Mouse (Mus musculus): ENCODE data around the gene Ttc23. TPM values are rescaled to one million over a fixed set of nuclear protein-coding genes. Genes with fewer than 3 reads are reported as not detected.

Gene Ttc23
- total and polyA plus RNA-seq, 3 experiments: 0.89 to 2.5 (median 0.93) TPM

GRCm38 (mm10) chr7:67775623-67776022 is 128.4 kb downstream of the Ttc23 start:
- no peak overlapping the region for H3K9ac ChIP-seq (ENCODE audit: insufficient read depth, low read depth)
- H3K27ac ChIP-seq (ENCODE audit: insufficient read depth, low read depth): no peak overlapping the region
- no peaks in the 10 kb centered on the region for H3K79me2 ChIP-seq (replicated peaks; ENCODE audit: control insufficient read depth, extremely low read depth, insufficient read depth, poor library complexity, severe bottlenecking)
- TF ChIP-seq PAX5 (IDR thresholded peaks at IDR 0.05; ENCODE audit: low read length): no peak
- no peak for TF ChIP-seq MXI1 (IDR thresholded peaks at IDR 0.05; ENCODE audit: low read depth, low read length)
- no peak for TF ChIP-seq IRF4 (IDR thresholded peaks at IDR 0.05; ENCODE audit: low read depth, low read length)
- no peak for TF ChIP-seq NRF1 (IDR thresholded peaks at IDR 0.05; ENCODE audit: low read depth, low read length)
- TF ChIP-seq USF2 (conservative IDR thresholded peaks at IDR 0.05; ENCODE audit: low read depth, low read length): no peak
- TF ChIP-seq JUN (IDR thresholded peaks at IDR 0.05; ENCODE audit: insufficient read depth, low read depth, low read length): no peak
- TF ChIP-seq E2F4 (IDR thresholded peaks at IDR 0.05; ENCODE audit: insufficient replicate concordance, low read depth, low read length): no peak
- TF ChIP-seq NELFE (IDR thresholded peaks at IDR 0.05; ENCODE audit: low read depth, low read length): no peak
- TF ChIP-seq EP300 (IDR thresholded peaks at IDR 0.05; ENCODE audit: low read length): no peak
- TF ChIP-seq CTCF (conservative IDR thresholded peaks at IDR 0.05 in 1 of 2, IDR thresholded peaks at IDR 0.05 in 1 of 2; ENCODE audit: low read depth in 2 of 2, low read length in 2 of 2): no peak
- no peak for TF ChIP-seq MYC (IDR thresholded peaks at IDR 0.05; ENCODE audit: low read depth, low read length)
- peaks cover 0 to 5% of the 10 kb centered on the region in 2 experiments; a peak in 2 of 4 replicates for H3K4me1 ChIP-seq (ENCODE audit: control insufficient read depth in 1 of 2, insufficient read depth in 2 of 2)
- H3K4me2 ChIP-seq (ENCODE audit: insufficient read depth, low read depth, poor library complexity, severe bottlenecking): no peak overlapping the region
- no peak for DNase-seq (ENCODE audit: extremely low read depth)
- dilution Hi-C loops (cut with MboI; ENCODE audit: extremely low pct_ligation_motif_present, extremely low pct_unique_long_range_greater_than_20kb, low sequenced_read_pairs): no loop called here
- in situ Hi-C loops (cut with MboI; ENCODE audit: low pct_ligation_motif_present, low pct_unique_long_range_greater_than_20kb, low sequenced_read_pairs): no loop called here
- no peak overlapping the region for H3K4me3 ChIP-seq (replicated peaks in 1 of 3; ENCODE audit: low read depth in 2 of 3, low read length in 2 of 3, poor library complexity in 1 of 3)
- no peaks in the 10 kb centered on the region for H3K36me3 ChIP-seq (replicated peaks in 1 of 2; ENCODE audit: control insufficient read depth in 1 of 2, insufficient read depth in 1 of 2, low read length in 1 of 2)
- no peaks in the 10 kb centered on the region for H3K9me3 ChIP-seq (replicated peaks; ENCODE audit: low read length)
- peaks cover 72% of the 10 kb centered on the region for H3K27me3 ChIP-seq (replicated peaks)

GRCm38 (mm10) chr7:67776636-67777305 is 129.6 kb downstream of the Ttc23 start:
- Histone ChIP-seq H3K4me2 (ENCODE audit: insufficient read depth, low read depth, poor library complexity, severe bottlenecking) (no peak overlapping the region), H3K27ac (ENCODE audit: insufficient read depth, low read depth) (no peak overlapping the region), H3K36me3 (replicated peaks in 1 of 2; ENCODE audit: control insufficient read depth in 1 of 2, insufficient read depth in 1 of 2, low read length in 1 of 2) (no peaks in the 10 kb centered on the region), H3K79me2 (replicated peaks; ENCODE audit: control insufficient read depth, extremely low read depth, insufficient read depth, poor library complexity, severe bottlenecking) (no peaks in the 10 kb centered on the region), H3K27me3 (replicated peaks) (peaks cover 72% of the 10 kb centered on the region), H3K9me3 (replicated peaks; ENCODE audit: low read length) (no peaks in the 10 kb centered on the region), H3K9ac (ENCODE audit: insufficient read depth, low read depth) (no peak overlapping the region), H3K4me3 (replicated peaks in 1 of 3; ENCODE audit: low read depth in 2 of 3, low read length in 2 of 3, poor library complexity in 1 of 3) (no peak overlapping the region), H3K4me1 (ENCODE audit: control insufficient read depth in 1 of 2, insufficient read depth in 2 of 2) (peaks cover 0 to 5% of the 10 kb centered on the region in 2 experiments; a peak in 2 of 4 replicates)
- TF ChIP-seq E2F4 (IDR thresholded peaks at IDR 0.05; ENCODE audit: insufficient replicate concordance, low read depth, low read length) (no peak), ZMIZ1 (IDR thresholded peaks at IDR 0.05; ENCODE audit: low read depth, low read length) (no peak), JUN (IDR thresholded peaks at IDR 0.05; ENCODE audit: insufficient read depth, low read depth, low read length) (no peak), POLR2A (IDR thresholded peaks at IDR 0.05; ENCODE audit: low read depth, low read length) (no peak), CHD1 (IDR thresholded peaks at IDR 0.05; ENCODE audit: low read depth, low read length) (no peak), SMC3 (IDR thresholded peaks at IDR 0.05; ENCODE audit: low read depth, low read length) (no peak), IRF4 (IDR thresholded peaks at IDR 0.05; ENCODE audit: low read depth, low read length) (no peak), USF1 (IDR thresholded peaks at IDR 0.05; ENCODE audit: low read depth, low read length) (no peak), JUND (conservative IDR thresholded peaks at IDR 0.05; ENCODE audit: low read depth, low read length) (no peak), SIN3A (IDR thresholded peaks at IDR 0.05; ENCODE audit: low read length) (no peak)
- no peak for DNase-seq (ENCODE audit: extremely low read depth)
- in situ Hi-C loops (cut with MboI; ENCODE audit: low pct_ligation_motif_present, low pct_unique_long_range_greater_than_20kb, low sequenced_read_pairs): no loop called here
- dilution Hi-C loops (cut with MboI; ENCODE audit: extremely low pct_ligation_motif_present, extremely low pct_unique_long_range_greater_than_20kb, low sequenced_read_pairs): no loop called here

Measured in CH12.LX (cell line).